Mouse (Mus musculus): ENCODE results near the gene Arl8b. TPM values are rescaled to one million over a fixed set of nuclear protein-coding genes. Genes with fewer than 3 reads are reported as not detected.

Gene Arl8b
- total and polyA plus RNA-seq, 2 experiments from 2014 or later, result 59.6 to 104 TPM

DNA sequence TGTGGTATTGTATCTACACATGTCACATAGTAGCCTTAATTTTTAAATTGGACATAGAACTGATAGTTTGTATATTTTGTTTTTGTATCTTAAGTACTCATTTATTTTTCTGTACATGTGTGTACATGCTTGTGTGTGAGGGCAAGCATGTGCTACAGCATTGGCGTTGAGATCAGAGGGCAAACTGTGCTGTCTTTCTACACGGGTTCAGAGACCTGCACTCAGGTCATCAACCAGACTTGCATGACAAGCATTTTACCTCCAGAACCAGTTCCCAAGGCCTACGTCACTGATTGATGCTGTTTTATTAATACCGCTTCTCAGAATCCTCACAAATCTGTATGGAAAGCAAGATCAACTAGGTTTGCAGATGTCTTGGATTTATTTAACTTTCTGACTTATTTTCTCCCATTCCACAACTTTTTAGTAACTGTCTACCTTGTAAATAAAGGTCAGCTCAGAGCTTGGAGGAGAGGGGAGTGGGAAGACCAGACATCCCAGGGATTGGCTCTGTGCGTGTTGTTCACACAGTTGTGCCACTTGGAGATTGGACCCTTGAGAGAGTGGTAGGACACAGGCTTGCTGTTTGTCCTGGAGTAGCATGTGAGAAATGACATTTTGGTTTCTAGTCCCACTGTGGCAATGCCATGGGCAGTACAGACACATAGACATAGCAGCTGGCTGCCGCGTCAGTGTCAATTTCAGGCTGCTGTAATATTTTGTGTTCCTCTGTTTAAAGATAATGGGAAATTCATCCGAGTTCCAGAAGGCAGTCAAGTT, 58.2 kb downstream of the Arl8b start:
- Histone ChIP-seq H3K4me1 (ENCODE audit: insufficient read depth, low read length) (no peaks in the 10 kb centered on the region), H3K36me3 (ENCODE audit: insufficient read depth, low read length) (peaks cover 15% of the 10 kb centered on the region), H3K27ac (no peak overlapping the region), H3K4me2 (ENCODE audit: low read depth, low read length) (no peak overlapping the region), H3K4me3 (ENCODE audit: low read length) (no peak overlapping the region), H3K27me3 (ENCODE audit: insufficient read depth, low read length) (no peaks in the 10 kb centered on the region), H3K9ac (replicated peaks; ENCODE audit: low read length) (no peak overlapping the region), H3K9me3 (ENCODE audit: low read length) (no peaks in the 10 kb centered on the region)
- no peak for TF ChIP-seq CTCF (IDR thresholded peaks at IDR 0.05; ENCODE audit: low read depth)
- DNase-seq (ENCODE audit: low spot score), result no peak
- WGBS, result 92% methylated on average over 8 of the region's 8 CpGs
- no peak for ATAC-seq

DNA sequence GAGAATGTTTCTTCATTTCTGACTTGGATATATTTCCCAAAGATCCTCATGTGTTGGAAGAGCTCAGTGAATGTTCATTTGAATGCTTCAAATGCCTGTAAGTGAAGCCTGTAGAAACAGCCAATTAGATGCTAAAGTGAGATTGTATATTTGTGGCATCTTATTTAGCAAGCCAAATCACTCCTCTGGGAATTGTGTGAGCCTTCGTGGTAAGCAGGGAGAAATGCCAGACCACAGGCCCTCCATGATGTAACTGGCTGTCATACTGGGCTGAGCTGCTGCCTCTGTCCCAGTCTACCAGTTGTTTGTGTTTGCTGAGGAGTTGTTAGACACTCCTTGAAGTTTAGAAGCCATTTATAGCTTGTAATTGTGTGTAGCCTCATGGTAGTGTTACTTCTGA, 60.8 kb downstream of the Arl8b start:
- Histone ChIP-seq H3K4me2 (ENCODE audit: low read depth, low read length) (no peak overlapping the region), H3K27me3 (ENCODE audit: insufficient read depth, low read length) (no peaks in the 10 kb centered on the region), H3K36me3 (ENCODE audit: insufficient read depth, low read length) (peaks cover 8% of the 10 kb centered on the region), H3K4me1 (ENCODE audit: insufficient read depth, low read length) (no peaks in the 10 kb centered on the region), H3K9me3 (ENCODE audit: low read length) (no peaks in the 10 kb centered on the region), H3K9ac (replicated peaks; ENCODE audit: low read length) (no peak overlapping the region), H3K27ac (no peak overlapping the region), H3K4me3 (ENCODE audit: low read length) (no peak overlapping the region)
- no peak for TF ChIP-seq CTCF (IDR thresholded peaks at IDR 0.05; ENCODE audit: low read depth)
- ATAC-seq, result no peak
- WGBS, result 44% methylated on average over 1 of the region's 1 CpGs
- no peak for DNase-seq (ENCODE audit: low spot score)

DNA sequence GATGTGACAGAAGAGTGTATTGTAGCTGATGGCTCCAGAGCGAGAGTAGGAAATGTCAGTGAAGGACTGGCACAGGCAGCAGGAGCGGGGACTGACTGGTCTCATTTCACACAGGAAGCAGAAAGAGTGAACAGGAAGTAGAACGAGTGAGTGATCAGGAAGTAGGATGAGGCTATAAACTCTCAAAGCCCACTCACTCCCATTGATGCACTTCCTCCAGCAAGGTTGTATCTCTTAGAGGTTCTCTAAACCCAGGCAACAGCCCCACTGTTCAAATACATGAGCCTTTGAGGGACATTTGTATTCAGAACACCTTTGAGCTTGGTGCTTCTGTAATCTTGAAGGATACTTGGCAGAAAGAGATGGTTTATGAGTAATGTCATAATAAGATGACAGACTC, 61.2 kb downstream of the Arl8b start:
- Histone ChIP-seq H3K27ac (no peak overlapping the region), H3K4me1 (ENCODE audit: insufficient read depth, low read length) (no peaks in the 10 kb centered on the region), H3K9ac (replicated peaks; ENCODE audit: low read length) (no peak overlapping the region), H3K4me3 (ENCODE audit: low read length) (no peak overlapping the region), H3K36me3 (ENCODE audit: insufficient read depth, low read length) (peaks cover 8% of the 10 kb centered on the region), H3K27me3 (ENCODE audit: insufficient read depth, low read length) (no peaks in the 10 kb centered on the region), H3K9me3 (ENCODE audit: low read length) (no peaks in the 10 kb centered on the region), H3K4me2 (ENCODE audit: low read depth, low read length) (no peak overlapping the region)
- WGBS, result 88% methylated on average over 3 of the region's 3 CpGs
- DNase-seq (ENCODE audit: low spot score) (no peak), ATAC-seq (no peak)
- TF ChIP-seq CTCF (IDR thresholded peaks at IDR 0.05; ENCODE audit: low read depth), result no peak

DNA sequence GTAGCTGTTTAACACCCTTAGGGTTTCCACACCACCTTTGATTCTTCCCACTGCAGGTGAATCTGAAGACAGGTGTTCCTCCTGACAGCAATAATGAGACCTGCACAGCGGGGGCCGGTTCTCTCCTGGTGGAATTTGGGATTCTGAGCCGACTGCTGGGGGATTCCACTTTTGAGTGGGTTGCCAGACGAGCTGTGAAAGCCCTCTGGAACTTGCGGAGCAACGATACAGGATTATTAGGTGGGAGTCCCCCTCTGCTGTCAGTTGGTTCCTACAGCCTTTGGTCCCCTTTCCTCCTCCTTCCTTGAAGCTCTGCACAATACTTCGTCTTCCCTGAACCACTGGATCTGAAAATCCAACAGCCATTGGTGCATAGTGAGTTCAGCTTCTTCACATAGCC, 61.9 kb downstream of the Arl8b start:
- DNase-seq (ENCODE audit: low spot score), result no peak
- Histone ChIP-seq H3K9me3 (ENCODE audit: low read length) (no peaks in the 10 kb centered on the region), H3K27ac (no peak overlapping the region), H3K4me1 (ENCODE audit: insufficient read depth, low read length) (no peaks in the 10 kb centered on the region), H3K4me3 (ENCODE audit: low read length) (no peak overlapping the region), H3K9ac (replicated peaks; ENCODE audit: low read length) (no peak overlapping the region), H3K27me3 (ENCODE audit: insufficient read depth, low read length) (no peaks in the 10 kb centered on the region), H3K4me2 (ENCODE audit: low read depth, low read length) (no peak overlapping the region), H3K36me3 (ENCODE audit: insufficient read depth, low read length) (peaks cover 3% of the 10 kb centered on the region; the same call in 1 of the 2 replicates)
- 80% methylated on average over 7 of the region's 7 CpGs for WGBS
- ATAC-seq, result no peak
- TF ChIP-seq CTCF (IDR thresholded peaks at IDR 0.05; ENCODE audit: low read depth), result no peak

DNA sequence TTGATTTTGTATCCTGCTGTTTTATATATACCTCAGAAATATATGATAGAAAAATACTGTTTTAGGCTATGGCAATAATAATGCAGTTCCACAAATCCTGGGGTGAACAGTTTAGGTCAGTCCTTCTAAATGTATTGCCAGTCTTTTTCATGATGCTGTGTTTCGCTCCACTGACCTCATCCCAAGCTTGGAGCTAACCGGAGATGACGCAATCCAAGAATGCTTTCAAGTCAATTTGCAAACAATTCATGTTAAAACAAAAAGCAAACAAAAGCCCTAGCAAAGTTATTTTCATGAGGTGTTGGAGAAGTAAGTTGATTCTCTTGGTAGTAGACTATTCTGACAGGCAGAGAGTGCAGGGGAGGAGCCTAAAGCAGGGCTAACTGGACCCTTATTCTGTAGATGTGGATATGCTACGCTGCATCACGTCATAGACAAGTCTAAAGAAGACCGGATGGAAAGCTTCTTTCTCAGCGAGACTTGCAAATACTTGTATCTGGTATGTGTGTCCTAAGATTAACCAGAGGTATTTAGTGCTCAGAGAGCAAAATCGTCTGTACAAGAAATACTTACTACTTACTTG, 69.3 kb downstream of the Arl8b start:
- no peak for TF ChIP-seq CTCF (IDR thresholded peaks at IDR 0.05; ENCODE audit: low read depth)
- WGBS, result 90% methylated on average over 8 of the region's 8 CpGs
- H3K4me1 ChIP-seq (ENCODE audit: insufficient read depth, low read length), result no peaks in the 10 kb centered on the region
- H3K27ac ChIP-seq, result no peak overlapping the region
- DNase-seq (ENCODE audit: low spot score) (no peak), ATAC-seq (no peak)
- no peaks in the 10 kb centered on the region for H3K9me3 ChIP-seq (ENCODE audit: low read length)
- H3K4me3 ChIP-seq (ENCODE audit: low read length), result no peak overlapping the region
- no peak overlapping the region for H3K9ac ChIP-seq (replicated peaks; ENCODE audit: low read length)
- peaks cover 42% of the 10 kb centered on the region; the same call in 1 of the 2 replicates for H3K36me3 ChIP-seq (ENCODE audit: insufficient read depth, low read length)
- H3K4me2 ChIP-seq (ENCODE audit: low read depth, low read length), result no peak overlapping the region
- H3K27me3 ChIP-seq (ENCODE audit: insufficient read depth, low read length), result no peaks in the 10 kb centered on the region

DNA sequence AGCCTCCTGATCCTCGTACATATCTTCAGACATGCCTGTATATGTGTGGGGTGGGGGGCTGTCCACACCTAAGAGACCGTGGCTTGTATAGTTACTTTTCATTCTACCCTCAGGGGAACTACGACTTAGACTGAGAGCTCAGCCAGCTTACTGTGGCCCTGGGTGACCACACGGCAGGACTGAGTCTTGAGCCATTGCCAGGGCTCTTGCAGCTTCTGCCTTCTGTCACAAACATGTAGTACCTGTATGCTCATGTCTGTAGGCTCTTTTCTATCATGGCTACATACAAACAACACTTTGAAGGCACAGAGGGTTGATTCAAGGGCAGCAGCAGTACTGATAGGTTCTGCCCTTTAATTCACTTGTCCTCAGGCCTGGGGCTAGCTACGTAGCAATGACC, 70.1 kb downstream of the Arl8b start:
- no peak overlapping the region for H3K9ac ChIP-seq (replicated peaks; ENCODE audit: low read length)

DNA sequence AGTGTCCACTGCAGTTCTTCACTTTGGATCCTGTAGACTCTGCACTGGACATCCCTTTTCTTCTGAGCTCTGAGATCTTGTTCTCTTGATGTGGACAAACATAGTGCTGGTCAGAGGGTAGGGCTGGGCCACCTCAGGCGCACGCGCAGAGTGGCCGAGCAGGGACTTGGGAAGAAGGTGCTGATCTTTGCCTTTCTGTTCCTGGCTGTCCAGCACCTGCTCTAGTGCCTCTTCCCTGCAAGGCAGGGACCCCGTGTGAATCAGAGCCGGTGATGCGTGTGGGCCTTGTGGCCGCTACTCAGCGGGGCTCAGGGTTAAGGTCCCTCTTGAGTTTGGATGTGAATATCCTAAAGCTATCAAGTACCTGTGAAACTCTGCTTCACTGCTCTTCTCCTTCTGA, 75.7 kb downstream of the Arl8b start:
- 90% methylated on average over 9 of the region's 9 CpGs for WGBS
- no peak overlapping the region for H3K4me2 ChIP-seq (ENCODE audit: low read depth, low read length)

More for the DNA sequence above, 70.1 kb downstream of the Arl8b start:
- Histone ChIP-seq H3K9me3 (ENCODE audit: low read length) (no peaks in the 10 kb centered on the region), H3K27me3 (ENCODE audit: insufficient read depth, low read length) (no peaks in the 10 kb centered on the region), H3K4me3 (ENCODE audit: low read length) (no peak overlapping the region), H3K27ac (no peak overlapping the region), H3K4me2 (ENCODE audit: low read depth, low read length) (no peak overlapping the region), H3K4me1 (ENCODE audit: insufficient read depth, low read length) (no peaks in the 10 kb centered on the region), H3K36me3 (ENCODE audit: insufficient read depth, low read length) (peaks cover 42% of the 10 kb centered on the region; the same call in 1 of the 2 replicates)
- no peak for DNase-seq (ENCODE audit: low spot score)
- no peak for ATAC-seq
- WGBS, result 93% methylated on average over 5 of the region's 5 CpGs
- no peak for TF ChIP-seq CTCF (IDR thresholded peaks at IDR 0.05; ENCODE audit: low read depth)

More for the DNA sequence above, 75.7 kb downstream of the Arl8b start:
- peaks cover 20% of the 10 kb centered on the region; the same call in 1 of the 2 replicates for H3K36me3 ChIP-seq (ENCODE audit: insufficient read depth, low read length)
- DNase-seq (ENCODE audit: low spot score) (no peak), ATAC-seq (no peak)
- TF ChIP-seq CTCF (IDR thresholded peaks at IDR 0.05; ENCODE audit: low read depth), result no peak
- H3K27me3 ChIP-seq (ENCODE audit: insufficient read depth, low read length), result no peaks in the 10 kb centered on the region
- no peak overlapping the region for H3K27ac ChIP-seq
- H3K9ac ChIP-seq (replicated peaks; ENCODE audit: low read length), result no peak overlapping the region
- H3K9me3 ChIP-seq (ENCODE audit: low read length), result 0 out of 2 replicates have a peak, but pooled peaks cover 3% of the 10 kb centered on the region
- H3K4me3 ChIP-seq (ENCODE audit: low read length), result no peak overlapping the region
- H3K4me1 ChIP-seq (ENCODE audit: insufficient read depth, low read length), result no peaks in the 10 kb centered on the region
